Mouse (Mus musculus) CD8-positive naive resting alpha-beta T cell, adult 2 months (primary cell): ENCODE measurements around the gene Rptor.
A peak's percentile ranks its signal among the peaks of the same experiment; 100 is the strongest.

Experiments used
- DNase-seq, 2 experiments: peaks; one replicate each; pipeline ENCODE4 v3.0.0; 2022; ENCODE audit warnings: low read depth in 2 of 2, low spot score in 2 of 2

Gene Rptor

DNA sequence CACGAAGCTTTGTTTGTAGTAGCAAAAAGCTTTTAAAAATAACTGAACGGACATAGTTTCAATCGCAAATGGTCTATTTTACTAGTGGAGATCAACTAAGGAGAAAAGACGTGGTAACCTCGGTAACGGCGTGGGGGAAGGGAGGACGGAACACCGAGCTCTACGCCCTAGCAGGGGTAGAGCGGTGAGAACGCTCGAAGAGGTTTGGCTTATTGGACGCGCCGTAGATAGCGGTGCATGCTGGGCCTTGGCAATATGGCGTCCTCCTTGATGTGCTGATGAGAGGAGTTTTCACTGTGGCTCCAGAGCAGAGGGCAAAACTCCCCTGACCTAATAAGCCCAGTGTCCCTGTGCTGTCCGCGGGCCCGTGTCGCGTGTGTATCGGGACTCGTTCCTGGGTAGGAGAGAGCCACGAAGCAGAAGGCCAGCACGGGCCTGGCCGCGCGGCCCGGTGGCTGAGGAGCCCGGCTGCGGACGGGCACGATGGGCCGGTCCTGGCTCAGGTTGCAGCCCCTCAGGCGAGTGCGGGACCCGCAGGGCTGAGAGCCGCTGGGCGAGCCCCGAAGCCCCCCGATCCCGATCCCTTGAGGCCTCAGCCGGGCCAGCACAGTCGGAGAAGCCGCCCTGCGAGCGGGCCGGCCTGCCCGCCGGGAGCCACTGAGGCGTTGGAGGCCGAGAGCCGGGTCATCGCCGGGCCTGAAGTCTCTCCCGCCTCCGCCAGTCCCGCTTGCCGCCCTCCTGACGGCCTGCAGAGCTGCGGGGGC, at the start of gene Rptor:
Gene Rptor, plus strand, starts transcription at position 143 of the 764 bp plus-strand sequence.
- peak; percentile 88 to 96 for DNase-seq

DNA sequence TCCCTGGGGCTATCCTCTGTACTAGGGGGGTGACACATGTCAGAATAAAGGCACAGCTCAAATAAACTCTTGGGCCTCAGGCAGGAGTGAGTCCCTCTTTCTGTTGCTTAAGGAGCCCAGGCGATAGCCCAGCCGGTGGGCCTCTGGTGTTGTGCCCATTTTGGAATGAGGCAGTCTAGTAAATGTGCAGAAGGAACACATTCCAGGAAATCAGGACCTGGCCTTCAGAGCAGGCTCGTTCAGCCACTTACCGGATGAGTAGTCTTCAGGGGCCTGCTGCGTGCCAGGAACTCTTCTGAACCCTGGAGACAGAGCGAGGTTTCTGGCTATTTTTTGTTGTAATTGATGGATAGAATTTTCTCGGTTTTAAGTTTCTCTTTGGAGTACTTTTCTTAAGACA, 48.0 kb upstream of the Rptor start:
- no peak for DNase-seq

DNA sequence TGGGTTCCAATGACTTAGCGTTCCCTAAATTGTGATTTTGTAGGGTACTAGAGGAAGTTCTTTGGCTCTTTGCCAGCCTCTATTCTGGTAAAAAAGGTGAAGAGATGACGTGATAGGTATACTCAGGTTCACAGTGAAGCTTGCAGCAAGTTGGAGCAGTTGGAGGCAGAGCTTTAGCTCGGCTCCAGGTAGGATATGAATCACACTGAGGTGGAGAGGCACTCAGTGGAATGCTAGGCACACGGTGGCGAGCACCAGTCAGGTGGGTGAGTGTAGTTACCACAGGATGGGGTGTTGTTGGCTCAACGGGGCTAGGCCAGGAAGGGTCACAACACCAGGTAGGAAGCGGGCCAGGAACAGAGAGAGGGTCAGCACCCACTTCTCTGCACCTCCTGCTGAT, 47.5 kb upstream of the Rptor start:
- no peak for DNase-seq

DNA sequence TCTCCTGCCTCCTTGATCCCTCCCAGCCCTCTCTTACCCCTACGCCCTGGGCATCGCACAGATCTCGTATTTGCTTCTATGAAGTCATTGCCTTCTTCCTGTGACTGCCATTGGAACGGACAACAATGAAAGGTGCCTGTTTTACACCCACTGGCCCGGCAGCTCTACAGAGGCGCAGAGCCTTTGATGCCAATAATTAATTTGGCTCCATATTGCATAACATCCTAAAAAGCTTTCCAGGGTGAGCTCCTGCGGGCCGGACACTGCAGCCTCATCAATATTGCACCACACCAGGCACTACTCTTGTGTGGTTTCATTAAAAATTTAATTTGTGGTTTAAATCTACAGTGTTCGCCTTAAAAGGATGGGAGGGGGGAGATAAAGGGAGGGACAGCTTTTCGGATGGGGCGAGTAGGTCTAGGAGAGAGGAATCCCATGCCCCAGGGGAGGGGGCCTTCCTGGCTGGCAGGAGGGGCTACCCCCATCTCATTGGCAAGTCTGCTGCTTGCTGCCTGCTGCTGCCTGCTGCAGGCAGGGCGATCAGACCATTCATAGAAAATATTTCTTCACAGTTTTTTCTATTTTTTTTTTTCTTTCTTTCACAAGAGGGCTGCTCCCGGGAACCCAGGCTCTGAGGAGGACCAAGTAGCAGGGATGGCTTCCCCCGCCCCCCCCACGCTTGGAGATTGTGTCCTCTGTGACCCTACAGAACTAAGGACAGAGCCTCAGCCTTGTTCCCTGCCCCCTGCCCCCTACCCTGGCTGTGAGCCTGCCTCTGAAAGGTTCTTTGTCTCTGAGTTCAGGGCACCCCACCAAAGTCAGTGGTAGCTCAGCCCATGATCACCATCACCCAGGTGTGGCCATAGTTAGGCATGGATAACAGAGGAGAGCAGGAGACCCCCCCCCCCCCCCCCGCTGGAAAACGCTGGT, 44.5 kb upstream of the Rptor start:
- no peak for DNase-seq

DNA sequence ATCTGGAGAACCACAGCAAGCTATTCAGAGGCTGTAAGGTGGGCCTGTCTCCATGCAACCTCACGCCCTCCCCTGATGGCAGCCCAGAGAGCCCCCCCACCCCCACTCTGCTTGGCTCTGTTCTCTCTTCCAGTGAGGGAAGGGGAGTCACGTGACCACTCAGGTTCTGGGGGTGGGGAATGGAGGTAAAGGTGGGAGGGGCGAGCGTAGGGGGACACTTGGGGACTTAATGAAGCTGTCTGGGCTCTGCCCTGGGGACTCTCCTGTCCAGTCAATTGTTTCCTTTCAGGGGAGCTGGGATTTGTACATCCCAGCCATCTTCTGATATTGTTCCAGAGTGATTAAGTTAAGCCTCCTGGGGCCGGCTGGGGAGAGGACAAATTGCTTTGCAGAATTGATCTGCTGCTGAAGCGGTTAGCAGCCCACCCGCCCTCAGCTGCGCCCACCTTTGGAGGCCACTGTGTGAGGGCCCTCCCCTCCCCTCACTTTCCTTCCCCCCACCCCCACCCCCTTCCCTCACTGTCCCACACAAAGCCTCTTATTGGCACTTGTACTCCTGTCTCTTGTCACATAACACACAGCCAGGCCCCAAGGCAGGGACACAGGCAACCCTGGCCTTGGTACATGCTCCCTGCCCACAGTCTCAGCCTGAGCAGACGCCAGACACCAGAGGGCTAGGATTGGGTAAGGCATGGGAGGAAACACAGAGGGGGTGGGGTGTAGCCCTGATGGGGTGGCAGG, 43.7 kb upstream of the Rptor start:
- DNase-seq = no peak

DNA sequence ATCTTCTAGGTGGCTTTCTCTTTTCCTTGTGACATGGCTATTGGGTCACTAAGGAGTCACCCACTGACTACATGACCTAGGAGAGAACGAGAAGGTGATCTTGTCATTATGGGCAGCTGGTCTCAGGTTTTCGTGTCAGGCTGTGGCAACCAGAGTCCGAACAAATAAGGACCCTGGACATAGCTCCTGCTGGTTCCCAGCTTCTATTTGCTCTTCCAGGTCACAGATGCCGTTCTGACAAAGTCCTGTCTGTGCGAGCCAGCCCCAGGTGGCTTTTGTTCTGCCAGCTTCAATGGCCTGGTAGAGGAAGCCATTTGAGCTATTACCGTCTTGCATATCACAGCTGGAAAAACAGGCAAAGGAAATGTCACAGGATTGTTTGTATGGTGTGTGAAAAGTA, 40.4 kb upstream of the Rptor start:
- no peak for DNase-seq

DNA sequence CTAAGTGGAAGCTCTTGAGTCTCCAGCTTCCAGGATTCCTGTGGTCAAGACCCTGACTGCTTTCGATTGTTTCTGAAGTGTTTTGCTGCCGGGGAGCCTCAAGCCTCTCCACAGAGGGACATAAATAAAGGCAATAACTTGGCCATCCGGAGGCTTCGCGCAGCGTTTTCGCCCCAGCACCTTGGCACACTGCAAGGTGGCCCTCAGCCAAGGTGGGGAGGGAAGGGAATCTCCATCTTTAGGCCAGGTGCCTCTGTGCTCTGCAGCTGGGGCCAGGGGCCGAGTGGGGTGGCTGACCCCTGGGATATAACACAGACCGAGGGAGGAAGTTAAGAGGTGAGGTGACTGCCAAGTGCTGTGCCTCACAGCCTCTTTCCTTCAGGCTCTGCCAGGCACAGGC, 39.5 kb upstream of the Rptor start:
- DNase-seq = no peak

DNA sequence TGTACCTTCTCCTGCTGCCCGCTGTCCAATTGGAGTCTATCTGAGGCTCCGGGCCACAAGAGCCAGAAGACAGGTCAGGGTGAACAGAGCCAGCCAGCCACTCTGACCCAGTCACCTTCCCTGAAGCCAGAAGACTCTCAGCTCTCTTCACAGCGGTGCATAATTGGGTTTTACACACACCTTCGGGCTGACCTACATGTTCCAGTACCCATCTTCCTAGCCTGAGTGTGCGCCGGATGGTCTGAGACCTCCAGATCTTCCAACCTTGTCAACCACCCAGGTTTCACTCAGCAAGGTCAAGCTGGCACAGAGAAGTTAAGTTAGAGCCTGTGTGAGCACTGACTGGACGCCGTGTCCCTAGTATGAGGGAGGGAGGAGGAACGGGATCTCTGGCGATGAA, 38.3 kb upstream of the Rptor start:
- no peak for DNase-seq

DNA sequence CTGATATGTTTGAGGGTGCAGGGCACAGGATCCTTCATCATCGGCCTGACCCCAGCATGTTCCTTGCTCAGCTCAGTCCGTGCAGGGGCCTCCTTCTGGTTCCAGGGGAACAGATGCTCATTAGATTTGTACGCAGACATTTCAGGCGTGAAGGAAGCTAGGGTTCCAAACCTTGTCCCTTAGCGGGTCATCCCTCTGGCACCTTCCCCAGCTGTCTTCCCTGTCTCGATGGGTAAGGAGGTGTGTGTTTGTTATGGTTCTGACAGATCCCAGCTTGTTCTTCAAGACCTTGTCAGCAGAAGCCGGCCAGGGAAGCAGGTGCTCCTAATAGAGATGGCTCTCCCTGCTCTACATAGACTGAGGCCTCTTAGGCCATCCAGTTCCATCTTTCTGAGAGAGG, 37.7 kb upstream of the Rptor start:
- no peak for DNase-seq

DNA sequence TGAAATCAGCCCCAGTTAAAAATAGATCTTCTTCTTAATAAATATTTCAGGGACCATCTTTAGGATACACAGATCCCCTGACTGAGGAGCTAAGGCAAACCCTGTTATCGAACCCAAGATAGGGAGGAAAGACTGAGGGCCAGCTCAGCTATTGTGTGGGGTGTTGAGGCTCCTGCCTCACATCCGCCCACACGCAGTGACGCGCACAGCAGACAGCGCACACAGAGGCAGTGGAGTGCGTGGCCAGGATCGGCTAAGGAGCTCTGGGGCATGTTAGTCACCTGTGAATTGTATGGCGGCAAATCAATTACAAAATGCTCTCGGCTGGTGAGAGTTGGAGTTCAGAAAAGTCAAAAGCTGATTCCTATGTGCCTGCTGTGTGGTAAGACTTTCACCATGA, 37.0 kb upstream of the Rptor start:
- no peak for DNase-seq

DNA sequence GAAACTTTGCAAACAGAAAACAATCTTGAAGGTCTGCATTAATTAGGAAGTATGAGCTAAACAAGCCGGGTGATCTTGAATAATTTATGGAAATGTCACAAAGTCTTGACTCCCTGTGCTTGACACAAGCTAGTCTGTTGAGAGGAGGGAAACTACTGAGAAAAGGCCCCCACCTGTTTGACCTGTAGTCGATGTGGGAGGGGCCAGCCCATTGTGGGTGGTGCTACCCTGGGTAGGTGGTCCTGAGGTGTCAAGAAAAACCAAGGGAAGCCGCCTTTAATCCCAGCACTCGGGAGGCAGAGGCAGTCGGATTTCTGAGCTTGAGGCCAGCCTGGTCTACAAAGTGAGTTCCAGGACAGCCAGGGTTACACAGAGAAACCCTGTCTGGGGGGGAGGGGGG, 36.5 kb upstream of the Rptor start:
- no peak for DNase-seq

DNA sequence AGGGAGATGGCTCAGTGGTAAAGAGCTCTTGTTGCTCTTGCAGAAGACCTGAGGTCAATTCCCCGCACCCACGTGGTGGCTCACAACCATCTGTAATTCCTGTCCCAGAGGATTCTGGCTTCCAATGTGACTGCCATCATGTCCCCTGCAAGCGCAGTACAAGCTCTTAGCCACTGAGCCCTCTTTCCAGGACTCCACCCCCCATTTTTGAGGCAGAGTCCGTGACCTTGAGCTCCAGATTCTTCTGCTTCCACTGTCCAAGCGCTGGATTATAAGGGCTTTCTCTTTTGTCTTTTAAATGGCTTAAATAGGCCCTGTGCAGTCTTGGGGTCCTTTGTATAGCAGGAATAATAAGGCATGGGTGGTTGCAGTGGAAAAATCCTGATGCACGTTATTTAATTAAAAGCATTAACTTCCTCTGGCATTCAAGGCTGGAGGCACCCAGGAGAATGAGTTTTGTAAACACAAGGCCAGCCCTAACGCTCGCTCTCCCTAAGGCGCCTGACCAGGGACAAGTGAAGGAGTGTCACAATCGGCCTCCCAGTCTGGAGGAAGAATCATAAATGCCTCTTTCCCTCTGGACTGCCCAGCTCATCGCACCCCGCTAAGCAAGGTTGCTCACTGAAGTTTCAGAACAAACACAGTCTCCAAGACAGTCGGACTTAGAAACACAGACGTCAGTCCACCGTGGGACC, 30.2 kb upstream of the Rptor start:
- no peak for DNase-seq

DNA sequence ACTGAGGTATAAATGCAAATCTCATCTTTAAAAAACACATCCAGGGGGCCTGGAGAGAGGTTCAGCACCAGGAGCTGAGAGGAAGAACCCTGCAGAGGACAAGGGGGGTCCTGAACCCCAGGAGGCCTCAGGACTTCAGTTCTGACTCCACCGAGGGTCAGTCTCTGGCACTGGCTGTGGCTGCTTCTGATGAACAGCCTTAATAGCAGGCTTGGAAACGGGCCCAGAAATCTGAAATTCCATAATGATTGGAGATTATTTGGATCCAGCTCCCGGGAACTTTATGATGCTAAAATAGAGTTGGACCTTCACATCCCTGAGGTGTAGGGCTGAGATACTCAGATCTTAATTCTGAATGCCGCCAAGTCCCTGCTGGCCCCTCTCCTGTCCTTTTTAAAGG, 25.9 kb upstream of the Rptor start:
- no peak for DNase-seq

DNA sequence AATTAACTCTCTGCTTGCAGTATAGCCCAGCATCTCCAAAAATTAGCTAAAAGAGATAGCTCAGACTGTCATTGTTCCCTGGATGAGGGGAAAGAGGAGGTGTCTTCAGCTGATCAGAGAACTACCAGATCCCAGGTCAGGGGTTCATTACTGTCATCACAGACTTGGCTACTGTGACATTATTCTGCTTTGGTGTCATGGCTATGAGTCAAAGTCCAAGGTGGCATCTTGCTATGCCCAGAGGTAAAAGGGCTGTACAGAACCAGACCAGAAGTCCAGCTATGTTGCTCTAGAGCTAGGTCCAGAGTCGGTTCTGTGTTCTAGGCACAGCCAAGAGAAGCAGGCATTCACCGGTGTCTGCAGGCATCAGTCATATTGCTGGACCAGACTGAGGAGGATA, 25.0 kb upstream of the Rptor start:
- no peak for DNase-seq

DNA sequence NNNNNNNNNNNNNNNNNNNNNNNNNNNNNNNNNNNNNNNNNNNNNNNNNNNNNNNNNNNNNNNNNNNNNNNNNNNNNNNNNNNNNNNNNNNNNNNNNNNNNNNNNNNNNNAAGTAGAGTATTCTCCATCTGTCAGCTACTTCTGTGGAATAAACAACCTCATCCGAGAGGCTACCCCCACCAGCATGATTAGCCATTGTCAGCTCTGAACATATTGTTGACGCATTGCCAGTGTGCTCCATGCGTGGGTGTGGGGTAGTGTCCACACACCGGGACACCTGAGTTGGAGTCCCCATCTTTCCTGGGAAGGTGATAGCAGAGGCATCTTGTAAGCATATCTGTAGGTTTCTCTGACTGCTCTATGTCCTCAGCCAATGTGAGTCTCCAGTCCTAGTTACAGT, 16.2 kb upstream of the Rptor start:
- no peak for DNase-seq

DNA sequence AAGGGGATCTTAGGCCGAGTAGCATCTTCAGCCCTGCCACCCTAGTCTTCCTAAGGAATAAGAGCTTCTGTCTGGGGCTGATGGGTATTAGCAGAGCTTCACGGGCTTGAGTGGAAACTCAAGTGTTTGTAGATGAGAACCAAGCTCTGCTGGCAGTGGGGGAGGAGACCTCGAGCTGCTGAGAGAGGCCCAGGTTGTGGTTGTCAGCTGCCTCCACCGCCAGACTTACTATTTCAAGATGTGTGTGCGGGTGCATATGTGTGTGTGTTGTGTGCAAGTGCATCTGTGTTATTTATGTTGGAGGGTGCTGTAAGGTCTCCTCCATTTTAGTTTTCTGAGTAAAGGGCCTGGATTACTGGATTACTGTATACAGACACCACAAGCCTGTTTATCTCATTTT, 15.6 kb upstream of the Rptor start:
- no peak for DNase-seq

DNA sequence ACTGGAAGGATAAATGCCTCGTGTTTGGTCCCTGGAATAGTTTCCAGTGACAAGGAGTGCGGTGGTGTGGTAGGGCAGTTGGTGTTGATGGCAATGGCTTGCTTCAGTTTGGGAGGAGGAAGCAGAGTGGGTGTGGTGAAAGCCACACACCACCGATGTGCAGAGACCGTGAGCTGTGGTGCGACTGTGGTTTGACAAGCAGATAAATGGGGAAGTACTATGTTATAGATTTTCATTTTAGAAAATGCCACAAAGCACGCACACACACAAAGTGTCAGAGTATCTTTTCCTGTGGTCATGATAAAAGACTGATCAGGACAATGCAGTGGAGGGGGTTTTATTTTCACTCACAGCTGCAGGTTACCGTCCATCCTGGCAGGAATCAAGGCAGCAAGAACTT, 13.5 kb upstream of the Rptor start:
- DNase-seq = no peak

DNA sequence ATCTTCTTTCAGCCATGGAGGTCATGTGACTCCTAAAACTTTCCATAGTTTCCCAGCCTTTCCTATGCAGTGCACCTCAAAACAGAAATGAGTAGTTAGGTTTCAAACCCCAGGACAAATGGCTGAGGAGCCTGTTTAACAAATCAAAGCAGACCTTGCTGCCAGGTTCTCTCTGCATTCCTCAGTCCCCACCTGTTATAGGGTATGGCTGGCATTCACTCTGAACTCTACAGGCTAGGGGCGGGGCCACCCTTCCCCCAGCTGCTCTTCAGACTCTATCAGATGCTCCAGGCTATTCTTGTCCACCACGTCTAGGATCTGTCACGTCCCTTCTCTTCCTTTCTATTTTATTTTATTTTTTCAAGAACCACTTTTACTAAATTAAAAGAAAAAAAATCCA, 8.7 kb upstream of the Rptor start:
- no peak for DNase-seq

DNA sequence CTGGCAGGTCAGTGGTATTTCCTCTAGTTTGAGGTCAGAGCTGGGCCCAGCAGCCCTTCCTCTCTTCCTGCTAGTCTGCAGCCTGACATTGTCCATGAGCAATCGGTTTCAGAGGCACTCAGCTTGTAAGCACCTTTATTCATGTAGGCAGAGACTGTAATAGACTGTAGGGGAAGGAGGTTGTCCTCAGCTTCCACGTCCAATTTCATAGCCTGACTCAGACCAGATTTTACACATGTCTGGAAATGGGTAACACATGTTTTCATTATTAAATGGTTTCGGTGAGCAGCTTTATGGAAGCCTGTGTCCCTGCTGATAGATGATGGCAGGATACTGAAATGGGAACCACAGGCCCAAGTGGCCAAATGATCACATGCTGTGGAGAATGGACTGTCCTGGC, 3.8 kb upstream of the Rptor start:
- no peak for DNase-seq

DNA sequence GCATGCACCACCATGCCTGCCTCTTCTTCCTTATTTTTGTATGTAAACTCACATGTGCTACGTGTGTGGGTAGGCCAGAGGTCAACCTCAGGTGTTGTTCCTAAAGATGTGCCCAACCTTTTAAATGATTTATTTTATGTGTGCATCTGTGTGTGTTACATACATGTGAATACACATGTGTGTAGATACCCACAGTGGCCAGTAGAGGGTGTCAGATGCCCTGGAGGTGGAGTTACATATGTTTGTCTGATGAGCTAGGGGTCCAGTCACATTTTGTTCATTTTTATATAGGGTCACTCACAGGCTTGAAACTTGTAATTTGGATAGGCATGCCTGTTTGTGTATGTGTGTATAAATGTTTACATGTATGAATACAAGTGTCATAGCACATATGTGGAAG, 2.4 kb upstream of the Rptor start:
- no peak for DNase-seq

DNA sequence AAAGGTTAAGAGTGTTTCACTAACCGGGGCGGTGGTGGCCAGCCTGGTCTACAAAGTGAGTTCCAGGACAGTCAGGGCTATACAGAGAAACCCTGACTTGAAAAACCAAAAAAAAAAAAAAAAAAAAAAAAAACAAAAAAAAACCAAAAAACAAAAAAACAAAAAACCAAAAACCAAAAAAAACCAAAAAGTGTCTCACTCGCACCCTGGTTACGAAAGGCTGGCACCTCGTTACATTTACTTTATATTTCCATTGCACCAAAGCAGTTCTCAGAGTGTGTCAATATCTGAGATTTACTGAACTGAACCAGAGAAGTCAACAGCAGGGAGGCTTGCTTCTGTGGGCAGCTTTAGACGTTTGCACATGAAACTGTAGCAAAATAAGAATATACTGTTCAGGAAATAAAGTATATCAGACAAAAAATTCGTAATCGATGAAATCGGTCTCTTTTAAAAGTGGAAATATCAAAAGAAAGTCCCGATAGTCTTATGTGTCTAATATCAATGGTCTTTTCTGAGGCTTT, 466 bp upstream of the Rptor start:
- DNase-seq = no peak
